Mouse (Mus musculus): Measurements from ENCODE around the gene Eef2k.
"Not testable (repeated sequence)": the region's sequence is repeated elsewhere in the genome, so short reads cannot be mapped to it uniquely, and the experiment has no call there.

The Eef2k gene

DNA sequence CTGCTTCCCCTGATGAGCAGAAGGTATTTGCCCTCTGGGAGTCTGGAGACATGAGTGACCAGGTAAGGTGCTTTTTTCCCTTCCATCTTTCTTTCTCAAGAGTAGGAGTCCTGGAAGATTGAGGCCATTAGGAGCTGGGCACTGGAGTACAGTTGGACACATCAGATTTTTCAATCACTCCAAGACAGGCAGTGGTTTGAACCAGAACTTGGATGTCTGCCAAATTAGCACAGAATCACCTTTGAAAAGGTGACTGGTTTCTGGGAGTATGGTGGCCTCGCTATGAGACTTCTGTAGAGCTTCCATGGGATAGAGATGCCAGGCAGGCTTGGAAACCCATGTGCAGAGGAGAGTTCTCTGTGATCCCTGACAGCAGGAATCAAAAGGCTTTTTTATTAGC is 99.9 kb downstream of the Eef2k start:
- no peak for DNase-seq

DNA sequence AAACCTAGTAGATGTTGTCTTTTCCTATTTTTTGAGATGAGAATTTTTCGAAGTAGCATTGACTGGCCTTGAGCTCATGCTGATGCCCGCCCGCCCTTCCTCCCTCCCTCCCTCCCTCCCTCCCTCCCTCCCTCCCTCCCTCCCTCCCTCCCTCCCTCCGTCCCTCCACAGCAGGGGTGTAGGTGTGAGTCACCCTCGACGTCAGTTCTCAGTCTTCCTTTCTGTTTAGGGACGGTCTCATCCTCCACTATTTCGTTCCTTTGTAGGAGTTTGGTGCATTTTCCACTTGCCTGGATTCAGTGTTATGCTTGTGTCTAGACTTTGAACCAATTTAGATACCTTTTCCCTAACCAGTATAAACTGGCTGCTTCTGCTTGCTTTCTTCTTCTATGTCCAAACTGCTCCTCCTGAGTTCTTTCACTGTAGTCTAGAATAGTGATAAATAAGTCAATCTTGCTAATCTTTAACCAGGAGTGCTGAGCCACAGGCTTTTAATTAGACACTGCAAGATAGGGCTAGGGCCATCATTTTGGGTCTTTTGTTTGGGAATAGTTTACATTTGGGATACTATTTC is 101.4 kb downstream of the Eef2k start:
- DNase-seq = no peak

DNA sequence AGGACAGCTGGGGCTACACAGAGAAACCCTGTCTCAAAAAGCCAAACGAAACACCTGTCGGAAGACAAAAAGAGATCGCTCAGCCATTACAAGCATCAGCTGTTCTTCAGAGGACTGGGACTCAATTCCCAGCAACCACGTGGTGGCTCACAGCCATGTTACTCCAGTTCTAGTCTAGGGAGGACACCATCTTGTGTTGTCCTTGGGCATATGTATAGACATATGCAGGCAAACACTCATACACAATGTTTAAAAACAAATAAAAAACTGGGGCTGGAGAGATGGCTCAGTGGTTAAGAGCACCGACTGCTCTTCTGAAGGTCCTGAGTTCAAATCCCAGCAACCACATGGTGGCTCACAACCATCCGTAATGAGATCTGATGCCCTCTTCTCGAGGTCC is 111.0 kb downstream of the Eef2k start:
- not testable (repeated sequence) for DNase-seq

All from thymus, postnatal 25 days (tissue).